Mouse (Mus musculus) heart, adult 2 months (tissue): ENCODE results near the gene Acot7. TPM values are rescaled to one million over a fixed set of nuclear protein-coding genes. Genes with fewer than 3 reads are reported as not detected.
A peak's percentile ranks its signal among the peaks of the same experiment; 100 is the strongest.

ENCODE experiments used
- DNase-seq, 2 experiments: peaks; one replicate each; pipeline ENCODE4 v3.0.0; 2021
- H3K27ac ChIP-seq: fragments of 200-600 bp; 2 replicates; pipeline ENCODE4 v1.8.1; 2022
- H3K27me3 ChIP-seq: fragments of 200-500 bp; 2 replicates; pipeline ENCODE4 v1.6.1; 2012; ENCODE audit warnings: mild to moderate bottlenecking, low read length, inconsistent platforms, mixed read lengths; ENCODE audit not compliant: control insufficient read depth, insufficient read depth
- H3K36me3 ChIP-seq: fragments of 200-500 bp; 2 replicates; pipeline ENCODE4 v1.6.1; 2012; ENCODE audit warnings: low read length, inconsistent platforms; ENCODE audit not compliant: control insufficient read depth, insufficient read depth
- H3K4me1 ChIP-seq: fragments of 200-500 bp; 2 replicates; pipeline ENCODE4 v1.6.1; 2011; ENCODE audit warnings: low read length; ENCODE audit not compliant: control insufficient read depth, insufficient read depth
- H3K4me3 ChIP-seq: fragments of 200-600 bp; 2 replicates; pipeline ENCODE4 v1.8.1; 2022
- H3K79me2 ChIP-seq: fragments of 200-500 bp; replicated peaks from 2 replicates; pipeline ENCODE4 v1.6.1; 2012; ENCODE audit warnings: mild to moderate bottlenecking, inconsistent platforms, low read length, moderate library complexity, mixed read lengths; ENCODE audit not compliant: control insufficient read depth, insufficient read depth
- H3K9ac ChIP-seq: fragments of 200-500 bp; 2 replicates; pipeline ENCODE4 v1.6.1; 2012; ENCODE audit warnings: low read depth, mild to moderate bottlenecking, control low read depth, inconsistent platforms, low read length, mixed read lengths
- CTCF ChIP-seq: fragments of 200-600 bp; IDR thresholded peaks from 2 replicates; pipeline ENCODE4 v1.8.1; 2022; ENCODE audit warnings: antibody characterized with exemption, mild to moderate bottlenecking, moderate library complexity
- EP300 ChIP-seq: fragments of 200-500 bp; IDR thresholded peaks from 2 replicates; pipeline ENCODE4 v1.6.1; 2011; ENCODE audit warnings: low read depth, low read length, control low read depth; ENCODE audit not compliant: insufficient read depth
- POLR2A ChIP-seq: fragments of 200-500 bp; IDR thresholded peaks from 2 replicates; pipeline ENCODE4 v1.6.1; 2011; ENCODE audit warnings: mild to moderate bottlenecking, low read depth, low read length, control low read depth; ENCODE audit not compliant: insufficient read depth
- WGBS: fragments of 180-500 bp; shearing (Covaris S2); methylation state at CpG from one replicate; pipeline ENCODE4 v1.1.7; 2018; 5-methylcytosine and 5-hydroxymethylcytosine counted together
- intact Hi-C: fragments of 180-260 bp; cut with DNase I; formaldehyde crosslinking; loops from one replicate; pipeline ENCODE4 v1.15.1; 2025
- polyA plus RNA-seq: library from polyadenylated mRNA; depleted of rRNA; stranded (reverse); fragments of >200 nt; gene quantifications from 2 replicates; pipeline ENCODE4 v1.2.3, GENCODE M21; 2012
- total RNA-seq, 2 experiments: library from RNA; stranded (reverse); gene quantifications; 2 replicates each; pipeline ENCODE4 v1.2.3; 2021

Acot7 gene
- total and polyA plus RNA-seq, 3 experiments, result 51.7 to 64.8 (median 58.1) TPM

GRCm38 (mm10) chr4:152190701-152191100, 12.8 kb downstream of the Acot7 start:
- no peak overlapping the region for H3K4me3 ChIP-seq
- H3K36me3 ChIP-seq, result no peaks in the 10 kb centered on the region
- DNase-seq, result no peak
- H3K4me1 ChIP-seq, result peaks cover 29% of the 10 kb centered on the region
- TF ChIP-seq CTCF (no peak), POLR2A (0 out of 2 replicates have a peak, but pooled peaks have one; percentile 12)
- peaks cover 4% of the 10 kb centered on the region for H3K79me2 ChIP-seq
- peak overlapping the region; percentile 43 for H3K27ac ChIP-seq
- WGBS, result 24% methylated on average over 5 of the region's 5 CpGs
- H3K27me3 ChIP-seq, result no peaks in the 10 kb centered on the region
- peak overlapping the region; percentile 15; the same call in 1 of the 2 replicates for H3K9ac ChIP-seq
- intact Hi-C loops, result no loop called here

DNA sequence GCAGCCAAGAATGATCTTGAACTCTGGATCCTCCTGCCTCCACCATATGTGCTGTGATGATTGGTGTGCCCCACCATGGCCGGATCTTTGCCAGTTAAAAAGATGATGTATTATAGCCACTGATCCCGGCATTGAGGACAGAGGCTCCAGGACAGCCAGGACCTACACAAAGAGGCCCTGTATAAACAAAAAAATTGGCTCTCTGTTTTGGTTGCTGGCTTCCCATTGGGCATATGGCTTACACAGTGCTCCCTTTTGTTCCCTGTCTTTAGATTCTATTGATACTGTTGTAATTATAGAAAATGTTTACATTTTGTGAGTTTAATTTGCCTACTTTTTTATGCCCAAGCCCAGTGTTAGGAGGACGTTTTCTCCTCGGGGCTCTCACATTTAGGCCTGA, 14.6 kb downstream of the Acot7 start:
- WGBS, result 75% methylated on average over 4 of the region's 4 CpGs
- H3K27ac ChIP-seq, result no peak overlapping the region
- intact Hi-C loops, result no loop called here
- no peaks in the 10 kb centered on the region for H3K27me3 ChIP-seq
- H3K4me1 ChIP-seq, result peaks cover 18% of the 10 kb centered on the region
- no peak overlapping the region for H3K4me3 ChIP-seq
- DNase-seq, result no peak
- H3K79me2 ChIP-seq, result peaks cover 4% of the 10 kb centered on the region
- H3K36me3 ChIP-seq, result no peaks in the 10 kb centered on the region
- H3K9ac ChIP-seq, result no peak overlapping the region
- TF ChIP-seq EP300 (no peak), CTCF (no peak), POLR2A (no peak)

DNA sequence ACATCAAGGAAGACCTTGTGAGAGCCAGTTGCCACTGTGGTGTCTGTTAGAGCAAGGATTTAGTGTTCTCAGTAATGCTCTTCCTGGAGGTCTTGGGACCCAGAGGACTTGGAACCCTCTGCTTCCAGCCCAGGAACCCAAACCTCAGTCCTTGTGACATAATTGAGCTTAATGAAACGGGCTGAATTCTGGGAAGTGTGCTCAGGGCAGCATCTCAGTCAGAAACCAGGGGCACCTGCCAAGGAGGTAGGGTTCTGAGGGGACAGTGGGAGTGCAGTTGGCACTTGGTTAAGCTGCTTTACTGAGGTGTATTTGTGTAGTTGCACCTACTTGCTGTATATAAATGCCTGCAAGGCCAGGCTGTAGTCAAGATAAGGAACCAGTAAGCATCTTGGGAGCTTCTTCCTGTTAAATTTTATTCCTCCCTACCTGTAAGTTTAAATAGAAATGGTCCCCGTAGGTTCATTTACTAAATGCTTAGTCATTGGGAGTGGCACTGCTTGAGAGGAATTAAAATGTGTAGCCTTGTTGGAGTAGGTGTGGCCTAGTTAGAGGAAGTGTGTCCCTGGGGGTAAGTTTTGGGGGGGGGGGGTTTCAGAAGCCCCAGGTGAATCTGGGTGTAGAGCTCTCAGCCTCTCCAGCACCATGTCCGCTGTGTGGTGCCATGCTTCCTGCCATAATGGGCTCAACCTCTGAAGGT, 16.7 kb downstream of the Acot7 start:
- WGBS, result 89% methylated on average over 3 of the region's 3 CpGs
- DNase-seq, result no peak
- Histone ChIP-seq H3K27me3 (no peaks in the 10 kb centered on the region), H3K79me2 (peaks cover 4% of the 10 kb centered on the region), H3K4me1 (peaks cover 14% of the 10 kb centered on the region), H3K27ac (no peak overlapping the region), H3K4me3 (no peak overlapping the region), H3K9ac (no peak overlapping the region), H3K36me3 (no peaks in the 10 kb centered on the region)
- intact Hi-C loops, result no loop called here
- TF ChIP-seq CTCF (no peak), EP300 (no peak), POLR2A (no peak)

DNA sequence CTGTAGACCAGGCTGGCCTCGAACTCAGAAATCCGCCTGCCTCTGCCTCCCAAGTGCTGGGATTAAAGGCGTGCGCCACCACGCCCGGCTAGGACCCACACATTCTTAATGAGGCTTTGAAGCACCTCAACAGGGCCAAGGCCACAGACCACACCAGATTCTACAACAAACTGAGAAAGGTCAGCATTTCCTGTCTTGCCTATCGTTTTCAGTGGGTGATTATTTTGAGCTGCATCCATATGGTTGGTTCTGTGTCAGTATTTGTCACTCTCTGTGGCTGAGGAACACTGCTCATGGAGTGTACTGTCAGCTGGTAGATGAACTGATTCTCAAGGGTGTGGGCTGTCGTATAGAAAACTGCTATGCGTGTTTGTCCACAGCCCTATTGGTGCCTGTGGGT, 18.3 kb downstream of the Acot7 start:
- Histone ChIP-seq H3K4me3 (no peak overlapping the region), H3K27ac (no peak overlapping the region), H3K27me3 (no peaks in the 10 kb centered on the region), H3K4me1 (peaks cover 9% of the 10 kb centered on the region), H3K9ac (no peak overlapping the region), H3K79me2 (peaks cover 4% of the 10 kb centered on the region), H3K36me3 (no peaks in the 10 kb centered on the region)
- TF ChIP-seq EP300, result no peak
- TF ChIP-seq POLR2A, result no peak
- TF ChIP-seq CTCF, result no peak
- intact Hi-C loops, result no loop called here
- no peak for DNase-seq
- 86% methylated on average over 9 of the region's 9 CpGs for WGBS

DNA sequence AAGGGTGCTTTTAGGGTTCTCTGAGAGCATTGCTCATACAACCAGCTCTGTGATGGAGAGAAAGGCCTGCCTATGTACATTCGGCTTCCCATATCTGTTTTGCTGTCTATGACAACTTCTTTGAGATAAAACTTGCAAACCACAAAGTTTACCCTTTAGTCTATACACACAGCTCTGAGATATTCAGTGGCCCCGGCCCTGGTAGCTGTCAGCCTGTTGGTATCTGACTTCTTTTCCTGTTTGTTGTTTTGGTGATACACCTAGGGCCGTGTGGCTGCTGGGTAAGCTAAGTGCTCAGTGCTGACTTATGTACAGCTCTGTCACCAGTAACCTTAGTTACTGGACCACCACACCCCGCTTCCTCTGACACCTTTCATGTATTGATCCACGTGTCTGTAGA, 19.6 kb downstream of the Acot7 start:
- Histone ChIP-seq H3K9ac (no peak overlapping the region), H3K36me3 (no peaks in the 10 kb centered on the region), H3K4me3 (no peak overlapping the region), H3K79me2 (peaks cover 4% of the 10 kb centered on the region), H3K4me1 (peaks cover 14% of the 10 kb centered on the region), H3K27me3 (no peaks in the 10 kb centered on the region), H3K27ac (no peak overlapping the region)
- no peak for TF ChIP-seq POLR2A
- no peak for TF ChIP-seq EP300
- no peak for TF ChIP-seq CTCF
- 68% methylated on average over 5 of the region's 5 CpGs for WGBS
- intact Hi-C loops, result no loop called here
- no peak for DNase-seq

- DNase-seq, result no peak
- no peaks in the 10 kb centered on the region for H3K27me3 ChIP-seq
- H3K4me3 ChIP-seq, result no peak overlapping the region
- no peaks in the 10 kb centered on the region for H3K36me3 ChIP-seq
- intact Hi-C loops, result no loop called here
- H3K27ac ChIP-seq, result no peak overlapping the region
- 17% methylated on average over 1 of the region's 1 CpGs for WGBS
- peaks cover 2% of the 10 kb centered on the region for H3K79me2 ChIP-seq
- TF ChIP-seq EP300 (no peak), CTCF (no peak), POLR2A (no peak)
- peaks cover 20% of the 10 kb centered on the region for H3K4me1 ChIP-seq
- H3K9ac ChIP-seq, result no peak overlapping the region
Observed at GRCm38 (mm10) chr4:152199617-152200016, 21.7 kb downstream of the Acot7 start.
